Comparison of ENCODE assay signal across 18 mouse cellular contexts in the genomic region with DNA sequence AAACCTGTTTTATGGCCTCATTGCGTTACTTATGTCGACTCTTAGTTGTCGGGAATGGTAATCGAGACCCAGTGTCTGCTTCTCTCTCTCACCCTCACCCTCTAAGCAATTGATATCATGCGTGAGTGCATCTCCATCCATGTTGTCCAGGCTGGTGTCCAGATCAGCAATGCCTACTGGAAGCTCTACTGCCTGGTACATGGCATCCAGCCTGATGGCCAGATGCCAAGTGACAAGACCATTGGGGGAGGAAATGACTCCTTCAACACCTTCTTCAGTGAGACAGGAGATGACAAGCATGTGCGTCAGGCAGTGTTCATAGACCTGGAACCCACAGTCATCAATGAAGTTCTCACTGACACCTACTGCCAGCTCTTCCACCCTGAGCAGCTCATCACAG.
"Had no signal": no experiment of that assay in that cellular context is flagged by ENCODE, and none has a peak within 500 bp of the region (broad histone marks: within the 10 kb centered on the region; RNA-seq: fewer than 3 reads in every experiment).

No protein-coding gene starts in this region.

- H3K4me1 ChIP-seq: neural tube, embryonic 13.5 days; neural tube, embryonic 15.5 days had no signal

- H3K9me3 ChIP-seq: midbrain, embryonic 10.5 days; midbrain, embryonic 12.5 days; neural tube, embryonic 13.5 days; neural tube, embryonic 15.5 days had no signal

- DNase-seq: lung, embryonic 14.5 days; lung, postnatal 10 days; lung, postnatal 4 days; midbrain, embryonic 14.5 days; retina, postnatal 1 day; right cerebral cortex, adult 18-20 months; right cerebral cortex, postnatal 25 days; right cerebral cortex, postnatal 4 days; spleen, adult 18-20 months; thymus, adult 18-20 months; thymus, postnatal 14 days; thymus, postnatal 36 days had no signal

- H3K27me3 ChIP-seq: midbrain, embryonic 12.5 days; neural tube, embryonic 13.5 days; neural tube, embryonic 15.5 days had no signal

- H3K36me3 ChIP-seq: midbrain, embryonic 10.5 days; midbrain, embryonic 12.5 days; neural tube, embryonic 13.5 days; neural tube, embryonic 15.5 days had no signal

- H3K9ac ChIP-seq: lung, embryonic 14.5 days; midbrain, embryonic 12.5 days; neural tube, embryonic 13.5 days; neural tube, embryonic 15.5 days had no signal

- H3K27ac ChIP-seq: midbrain, embryonic 10.5 days; midbrain, embryonic 12.5 days; neural tube, embryonic 13.5 days; neural tube, embryonic 15.5 days had no signal

- ATAC-seq: midbrain, embryonic 16.5 days had no signal

- H3K4me2 ChIP-seq: lung, embryonic 14.5 days; midbrain, embryonic 12.5 days; neural tube, embryonic 13.5 days; neural tube, embryonic 15.5 days had no signal

- H3K4me3 ChIP-seq: midbrain, embryonic 10.5 days; midbrain, embryonic 12.5 days; myocyte; neural tube, embryonic 13.5 days; neural tube, embryonic 15.5 days had no signal
